Mouse (Mus musculus): ENCODE data around the gene Aven. TPM values are rescaled to one million over a fixed set of nuclear protein-coding genes. Genes with fewer than 3 reads are reported as not detected.

Aven gene
- polyA plus RNA-seq, 1 experiment from 2014 or later: 5.0 TPM

GRCm38 (mm10) chr2:112566290-112567085 is 73.7 kb downstream of the Aven start:
- H3K4me1 ChIP-seq (replicated peaks): no peaks in the 10 kb centered on the region
- WGBS (ENCODE audit: insufficient replicate concordance): 73% methylated on average over 4 of the region's 4 CpGs
- ATAC-seq (ENCODE audit: insufficient read depth): no peak
- H3K27ac ChIP-seq (replicated peaks): no peak overlapping the region
- no peaks in the 10 kb centered on the region for H3K9me3 ChIP-seq (replicated peaks)
- H3K9ac ChIP-seq: no peak overlapping the region
- no peaks in the 10 kb centered on the region for H3K27me3 ChIP-seq
- no peak overlapping the region for H3K4me2 ChIP-seq
- H3K4me3 ChIP-seq (replicated peaks): no peak overlapping the region
- no peaks in the 10 kb centered on the region for H3K36me3 ChIP-seq (replicated peaks)

- ATAC-seq (ENCODE audit: insufficient read depth): no peak
- H3K27ac ChIP-seq (replicated peaks): no peak overlapping the region
- H3K9ac ChIP-seq: no peak overlapping the region
- H3K9me3 ChIP-seq (replicated peaks): no peaks in the 10 kb centered on the region
- no peak overlapping the region for H3K4me3 ChIP-seq (replicated peaks)
- WGBS (ENCODE audit: insufficient replicate concordance): 66% methylated on average over 4 of the region's 4 CpGs
- no peaks in the 10 kb centered on the region for H3K27me3 ChIP-seq
- no peaks in the 10 kb centered on the region for H3K4me1 ChIP-seq (replicated peaks)
- H3K36me3 ChIP-seq (replicated peaks): no peaks in the 10 kb centered on the region
- H3K4me2 ChIP-seq: no peak overlapping the region
Measured at GRCm38 (mm10) chr2:112567786-112568185, 75.0 kb downstream of the Aven start.

- no peak overlapping the region for H3K4me2 ChIP-seq
- no peaks in the 10 kb centered on the region for H3K9me3 ChIP-seq (replicated peaks)
- no peaks in the 10 kb centered on the region for H3K4me1 ChIP-seq (replicated peaks)
- no peak overlapping the region for H3K4me3 ChIP-seq (replicated peaks)
- H3K9ac ChIP-seq: no peak overlapping the region
- 61% methylated on average over 7 of the region's 7 CpGs for WGBS (ENCODE audit: insufficient replicate concordance)
- H3K27me3 ChIP-seq: no peaks in the 10 kb centered on the region
- no peak for ATAC-seq (ENCODE audit: insufficient read depth)
- no peak overlapping the region for H3K27ac ChIP-seq (replicated peaks)
- no peaks in the 10 kb centered on the region for H3K36me3 ChIP-seq (replicated peaks)
Measured at GRCm38 (mm10) chr2:112590985-112591384, 98.2 kb downstream of the Aven start.

- H3K4me1 ChIP-seq (replicated peaks): no peaks in the 10 kb centered on the region
- no peak overlapping the region for H3K4me2 ChIP-seq
- H3K27ac ChIP-seq (replicated peaks): no peak overlapping the region
- no peaks in the 10 kb centered on the region for H3K9me3 ChIP-seq (replicated peaks)
- 69% methylated on average over 6 of the region's 6 CpGs for WGBS (ENCODE audit: insufficient replicate concordance)
- H3K27me3 ChIP-seq: no peaks in the 10 kb centered on the region
- no peak for ATAC-seq (ENCODE audit: insufficient read depth)
- no peaks in the 10 kb centered on the region for H3K36me3 ChIP-seq (replicated peaks)
- no peak overlapping the region for H3K9ac ChIP-seq
- no peak overlapping the region for H3K4me3 ChIP-seq (replicated peaks)
Measured at GRCm38 (mm10) chr2:112591451-112591871, 98.7 kb downstream of the Aven start.

GRCm38 (mm10) chr2:112593322-112593721 is 100.6 kb downstream of the Aven start:
- no peak for ATAC-seq (ENCODE audit: insufficient read depth)
- Histone ChIP-seq H3K27me3 (no peaks in the 10 kb centered on the region), H3K9ac (no peak overlapping the region), H3K4me1 (replicated peaks) (no peaks in the 10 kb centered on the region), H3K4me2 (no peak overlapping the region), H3K4me3 (replicated peaks) (no peak overlapping the region), H3K36me3 (replicated peaks) (no peaks in the 10 kb centered on the region), H3K9me3 (replicated peaks) (no peaks in the 10 kb centered on the region), H3K27ac (replicated peaks) (no peak overlapping the region)
- WGBS (ENCODE audit: insufficient replicate concordance): 35% methylated on average over 2 of the region's 2 CpGs

GRCm38 (mm10) chr2:112593781-112594180 is 101.0 kb downstream of the Aven start:
- no peaks in the 10 kb centered on the region for H3K4me1 ChIP-seq (replicated peaks)
- H3K9ac ChIP-seq: no peak overlapping the region
- no peak for ATAC-seq (ENCODE audit: insufficient read depth)
- no peaks in the 10 kb centered on the region for H3K36me3 ChIP-seq (replicated peaks)
- no peak overlapping the region for H3K4me3 ChIP-seq (replicated peaks)
- no peak overlapping the region for H3K4me2 ChIP-seq
- H3K9me3 ChIP-seq (replicated peaks): no peaks in the 10 kb centered on the region
- H3K27me3 ChIP-seq: no peaks in the 10 kb centered on the region
- no peak overlapping the region for H3K27ac ChIP-seq (replicated peaks)
- 78% methylated on average over 2 of the region's 2 CpGs for WGBS (ENCODE audit: insufficient replicate concordance)

- Histone ChIP-seq H3K4me3 (replicated peaks) (no peak overlapping the region), H3K4me1 (replicated peaks) (no peaks in the 10 kb centered on the region), H3K27me3 (no peaks in the 10 kb centered on the region), H3K9ac (no peak overlapping the region), H3K27ac (replicated peaks) (no peak overlapping the region), H3K36me3 (replicated peaks) (no peaks in the 10 kb centered on the region), H3K9me3 (replicated peaks) (no peaks in the 10 kb centered on the region), H3K4me2 (no peak overlapping the region)
- WGBS (ENCODE audit: insufficient replicate concordance): 45% methylated on average over 3 of the region's 3 CpGs
- no peak for ATAC-seq (ENCODE audit: insufficient read depth)
Measured at GRCm38 (mm10) chr2:112595807-112596206, 103.0 kb downstream of the Aven start.

- H3K4me1 ChIP-seq (replicated peaks): no peaks in the 10 kb centered on the region
- no peaks in the 10 kb centered on the region for H3K27me3 ChIP-seq
- no peaks in the 10 kb centered on the region for H3K9me3 ChIP-seq (replicated peaks)
- WGBS (ENCODE audit: insufficient replicate concordance): 53% methylated on average over 5 of the region's 5 CpGs
- H3K36me3 ChIP-seq (replicated peaks): no peaks in the 10 kb centered on the region
- no peak overlapping the region for H3K4me2 ChIP-seq
- H3K4me3 ChIP-seq (replicated peaks): no peak overlapping the region
- H3K27ac ChIP-seq (replicated peaks): no peak overlapping the region
- ATAC-seq (ENCODE audit: insufficient read depth): no peak
- H3K9ac ChIP-seq: no peak overlapping the region
Measured at GRCm38 (mm10) chr2:112596415-112596814, 103.7 kb downstream of the Aven start.

GRCm38 (mm10) chr2:112597064-112597463 is 104.3 kb downstream of the Aven start:
- Histone ChIP-seq H3K4me1 (replicated peaks) (no peaks in the 10 kb centered on the region), H3K9me3 (replicated peaks) (no peaks in the 10 kb centered on the region), H3K4me2 (no peak overlapping the region), H3K9ac (no peak overlapping the region), H3K27me3 (no peaks in the 10 kb centered on the region), H3K27ac (replicated peaks) (no peak overlapping the region), H3K4me3 (replicated peaks) (no peak overlapping the region), H3K36me3 (replicated peaks) (no peaks in the 10 kb centered on the region)
- WGBS (ENCODE audit: insufficient replicate concordance): 38% methylated on average over 1 of the region's 1 CpGs
- ATAC-seq (ENCODE audit: insufficient read depth): no peak

GRCm38 (mm10) chr2:112600222-112600621 is 107.5 kb downstream of the Aven start:
- Histone ChIP-seq H3K9me3 (replicated peaks) (no peaks in the 10 kb centered on the region), H3K27ac (replicated peaks) (no peak overlapping the region), H3K4me2 (no peak overlapping the region), H3K27me3 (no peaks in the 10 kb centered on the region), H3K4me3 (replicated peaks) (no peak overlapping the region), H3K36me3 (replicated peaks) (no peaks in the 10 kb centered on the region), H3K4me1 (replicated peaks) (no peaks in the 10 kb centered on the region), H3K9ac (no peak overlapping the region)
- 60% methylated on average over 10 of the region's 10 CpGs for WGBS (ENCODE audit: insufficient replicate concordance)
- ATAC-seq (ENCODE audit: insufficient read depth): no peak

- Histone ChIP-seq H3K27me3 (no peaks in the 10 kb centered on the region), H3K9ac (no peak overlapping the region), H3K27ac (replicated peaks) (no peak overlapping the region), H3K4me1 (replicated peaks) (no peaks in the 10 kb centered on the region), H3K9me3 (replicated peaks) (no peaks in the 10 kb centered on the region), H3K4me3 (replicated peaks) (no peak overlapping the region), H3K36me3 (replicated peaks) (no peaks in the 10 kb centered on the region), H3K4me2 (no peak overlapping the region)
- no peak for ATAC-seq (ENCODE audit: insufficient read depth)
- WGBS (ENCODE audit: insufficient replicate concordance): 70% methylated on average over 8 of the region's 8 CpGs
Measured at GRCm38 (mm10) chr2:112602487-112602886, 109.7 kb downstream of the Aven start.

GRCm38 (mm10) chr2:112606536-112606935 is 113.8 kb downstream of the Aven start:
- 65% methylated on average over 3 of the region's 3 CpGs for WGBS (ENCODE audit: insufficient replicate concordance)

More at GRCm38 (mm10) chr2:112606536-112606935, 113.8 kb downstream of the Aven start:
- H3K9ac ChIP-seq: no peak overlapping the region
- no peak overlapping the region for H3K4me2 ChIP-seq
- H3K27ac ChIP-seq (replicated peaks): no peak overlapping the region
- no peak for ATAC-seq (ENCODE audit: insufficient read depth)
- no peaks in the 10 kb centered on the region for H3K36me3 ChIP-seq (replicated peaks)
- no peaks in the 10 kb centered on the region for H3K9me3 ChIP-seq (replicated peaks)
- H3K27me3 ChIP-seq: no peaks in the 10 kb centered on the region
- H3K4me3 ChIP-seq (replicated peaks): no peak overlapping the region
- H3K4me1 ChIP-seq (replicated peaks): no peaks in the 10 kb centered on the region
